Mouse (Mus musculus): Measurements from ENCODE around the gene Dcbld2.
A peak's percentile ranks its signal among the peaks of the same experiment; 100 is the strongest.

Dcbld2 gene

GRCm38 (mm10) chr16:58482296-58482695 is 74.1 kb downstream of the Dcbld2 start:
- DNase-seq (ENCODE audit: low read depth, low spot score), result no peak

GRCm38 (mm10) chr16:58487861-58488260 is 79.6 kb downstream of the Dcbld2 start:
- no peak for DNase-seq (ENCODE audit: low read depth, low spot score)

GRCm38 (mm10) chr16:58496791-58497190 is 88.5 kb downstream of the Dcbld2 start:
- DNase-seq (ENCODE audit: low read depth, low spot score), result no peak

GRCm38 (mm10) chr16:58497886-58498713 is 89.9 kb downstream of the Dcbld2 start:
- peak; percentile 77 for DNase-seq (ENCODE audit: low read depth, low spot score)

- no peak for DNase-seq (ENCODE audit: low read depth, low spot score)
Observed at GRCm38 (mm10) chr16:58499172-58499584, 90.9 kb downstream of the Dcbld2 start.

- DNase-seq (ENCODE audit: low read depth, low spot score), result no peak
Observed at GRCm38 (mm10) chr16:58499650-58500049, 91.4 kb downstream of the Dcbld2 start.

- no peak for DNase-seq (ENCODE audit: low read depth, low spot score)
Observed at GRCm38 (mm10) chr16:58501760-58502301, 93.6 kb downstream of the Dcbld2 start.

- no peak for DNase-seq (ENCODE audit: low read depth, low spot score)
Observed at GRCm38 (mm10) chr16:58502566-58502965, 94.3 kb downstream of the Dcbld2 start.

- DNase-seq (ENCODE audit: low read depth, low spot score), result no peak
Observed at GRCm38 (mm10) chr16:58504945-58505344, 96.7 kb downstream of the Dcbld2 start.

- DNase-seq (ENCODE audit: low read depth, low spot score), result no peak
Observed at GRCm38 (mm10) chr16:58512181-58512761, 104.0 kb downstream of the Dcbld2 start.

GRCm38 (mm10) chr16:58512887-58513286 is 104.6 kb downstream of the Dcbld2 start:
- no peak for DNase-seq (ENCODE audit: low read depth, low spot score)

- DNase-seq (ENCODE audit: low read depth, low spot score), result no peak
Observed at GRCm38 (mm10) chr16:58513755-58514154, 105.5 kb downstream of the Dcbld2 start.

GRCm38 (mm10) chr16:58514565-58514964 is 106.3 kb downstream of the Dcbld2 start:
- DNase-seq (ENCODE audit: low read depth, low spot score), result peak; percentile 84

- DNase-seq (ENCODE audit: low read depth, low spot score), result no peak
Observed at GRCm38 (mm10) chr16:58516161-58516560, 107.9 kb downstream of the Dcbld2 start.

GRCm38 (mm10) chr16:58516960-58517798 is 108.9 kb downstream of the Dcbld2 start:
- no peak for DNase-seq (ENCODE audit: low read depth, low spot score)

Measured in c-Kit-negative CD71-positive TER-119-positive erythroid progenitor cells, embryonic 14.5 days (primary cell).